Mouse (Mus musculus) megakaryocyte progenitor cell, adult 5-6 weeks (primary cell): ENCODE data around the gene Rae1. TPM values are rescaled to one million over a fixed set of nuclear protein-coding genes. Genes with fewer than 3 reads are reported as not detected.

Experiments used
- ATAC-seq: replicated peaks from 2 replicates; pipeline ENCODE4 v1.8.0; 2016; ENCODE audit warnings: mild to moderate bottlenecking, moderate TSS enrichment, inconsistent platforms; ENCODE audit not compliant: poor library complexity
- total RNA-seq, 2 experiments: library from RNA; stranded (forward) in 1 of 2; stranded (reverse) in 1 of 2; fragments of 157-497, 149-512 nt in 1 of 2; fragments of 200-1000 nt in 1 of 2; gene quantifications; 2 replicates each; pipeline versions ENCODE4 v1.2.3 to v1.2.4; 2015 to 2017

The Rae1 gene
- total RNA-seq (2015) (121 and 128 TPM in 2 replicates), total RNA-seq (2017) (72.9 and 76.3 TPM in 2 replicates)

DNA sequence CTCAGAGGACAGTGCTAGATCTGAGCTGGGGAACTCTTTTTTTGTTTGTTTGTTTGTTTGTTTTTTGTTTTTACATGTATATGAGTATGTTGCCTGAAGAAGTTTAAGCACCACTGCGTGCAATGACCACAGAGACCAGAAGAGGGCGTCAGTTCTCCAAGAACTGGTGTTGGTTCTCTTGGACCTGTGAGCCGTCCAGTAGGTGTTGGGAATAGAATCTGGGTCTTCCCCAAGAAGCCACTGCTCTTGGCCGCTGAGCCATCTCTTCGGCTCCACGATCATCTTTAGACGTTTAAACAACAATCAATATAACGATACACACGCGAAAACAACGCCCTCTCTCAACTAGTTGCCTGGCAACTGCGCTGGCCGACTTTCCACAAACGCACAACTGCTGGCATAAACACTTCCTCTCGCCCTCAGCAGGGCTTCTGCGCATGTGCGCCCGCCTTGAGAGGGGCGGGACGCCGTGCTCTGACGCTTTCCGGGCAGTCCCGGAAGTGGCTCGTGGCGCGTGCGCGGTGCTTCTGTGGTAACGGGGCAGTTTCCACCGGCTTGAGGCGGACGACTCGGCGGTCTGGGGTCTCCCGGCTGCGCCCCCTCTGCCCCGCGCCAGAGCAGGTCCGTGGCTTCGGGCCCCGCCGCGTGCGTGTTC lies at the start of gene Rae1:
Gene Rae1, plus strand, starts transcription at position 488 of the 655 bp plus-strand sequence.
- ATAC-seq: peak; percentile 83

DNA sequence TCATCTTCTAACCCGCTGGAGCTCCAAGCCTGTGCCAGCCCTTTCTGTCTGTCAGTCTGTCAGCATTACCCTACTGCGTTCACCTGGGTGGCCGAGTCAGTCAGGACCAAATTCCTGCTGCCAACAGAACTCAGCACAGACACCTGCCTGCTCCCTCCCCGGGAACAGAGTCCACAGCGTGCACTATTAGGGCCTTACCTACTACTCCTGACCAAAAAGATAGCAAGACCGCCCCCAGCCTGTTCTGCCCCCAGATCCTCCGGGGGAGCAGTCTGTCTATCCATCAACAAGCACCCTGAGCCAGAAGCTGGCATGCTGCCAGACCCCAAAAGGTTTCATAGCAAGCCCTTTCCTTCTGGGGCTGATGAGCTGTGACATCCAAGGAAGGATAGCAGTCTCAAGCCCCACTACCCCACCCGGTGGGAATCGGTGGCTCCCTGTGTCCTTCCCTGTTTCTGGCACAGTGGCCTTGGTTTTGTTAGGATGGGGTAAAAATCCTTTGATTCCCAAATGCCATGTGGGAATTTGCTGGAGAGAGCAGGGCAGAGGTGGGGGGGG lies 49.7 kb upstream of the Rae1 start:
- ATAC-seq: no peak

DNA sequence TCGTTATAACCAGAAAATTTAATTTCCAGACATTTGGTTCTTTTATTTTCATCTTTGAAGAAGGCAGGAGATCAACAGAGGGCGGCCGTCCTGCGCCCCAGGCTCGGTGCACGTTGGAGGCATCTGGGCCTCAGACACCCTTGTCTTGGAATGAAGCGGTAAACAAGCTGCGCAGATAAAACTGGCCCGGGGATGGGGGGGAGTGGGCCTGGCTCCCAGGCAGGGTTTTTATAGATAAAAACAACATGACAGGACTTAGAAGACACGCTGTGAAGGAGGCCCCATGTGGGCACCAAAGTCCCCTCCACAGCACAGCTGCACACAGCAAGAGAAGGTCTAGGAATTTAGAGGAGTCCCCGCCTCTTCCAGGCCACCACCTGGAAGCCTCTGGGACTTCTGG lies 49.2 kb upstream of the Rae1 start:
- 0 out of 2 replicates have a peak, but pooled peaks have one; percentile 17 for ATAC-seq

GRCm38 (mm10) chr2:172951976-172952375 lies 47.9 kb upstream of the Rae1 start:
- 0 out of 2 replicates have a peak, but pooled peaks have one; percentile 31 for ATAC-seq

DNA sequence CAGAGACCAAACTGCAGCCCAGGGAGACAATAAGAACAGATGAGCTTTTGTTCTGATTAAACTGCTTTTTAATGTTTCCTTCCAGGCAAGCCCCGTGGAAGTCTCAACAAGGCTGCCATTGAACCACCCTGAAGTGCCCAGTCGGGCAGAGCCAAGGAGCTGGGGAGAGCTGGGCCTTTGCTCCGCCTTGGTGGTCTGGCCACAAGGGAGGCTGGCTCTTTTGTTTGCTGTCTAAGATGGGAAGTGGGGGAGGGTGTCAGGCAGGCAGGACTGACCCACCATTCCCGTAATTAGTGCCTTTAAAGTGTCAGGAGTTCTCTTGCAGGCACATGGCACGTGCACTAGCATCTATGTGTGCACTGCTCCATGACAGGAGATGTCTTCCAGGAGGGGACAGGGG lies 41.3 kb upstream of the Rae1 start:
- ATAC-seq: no peak

DNA sequence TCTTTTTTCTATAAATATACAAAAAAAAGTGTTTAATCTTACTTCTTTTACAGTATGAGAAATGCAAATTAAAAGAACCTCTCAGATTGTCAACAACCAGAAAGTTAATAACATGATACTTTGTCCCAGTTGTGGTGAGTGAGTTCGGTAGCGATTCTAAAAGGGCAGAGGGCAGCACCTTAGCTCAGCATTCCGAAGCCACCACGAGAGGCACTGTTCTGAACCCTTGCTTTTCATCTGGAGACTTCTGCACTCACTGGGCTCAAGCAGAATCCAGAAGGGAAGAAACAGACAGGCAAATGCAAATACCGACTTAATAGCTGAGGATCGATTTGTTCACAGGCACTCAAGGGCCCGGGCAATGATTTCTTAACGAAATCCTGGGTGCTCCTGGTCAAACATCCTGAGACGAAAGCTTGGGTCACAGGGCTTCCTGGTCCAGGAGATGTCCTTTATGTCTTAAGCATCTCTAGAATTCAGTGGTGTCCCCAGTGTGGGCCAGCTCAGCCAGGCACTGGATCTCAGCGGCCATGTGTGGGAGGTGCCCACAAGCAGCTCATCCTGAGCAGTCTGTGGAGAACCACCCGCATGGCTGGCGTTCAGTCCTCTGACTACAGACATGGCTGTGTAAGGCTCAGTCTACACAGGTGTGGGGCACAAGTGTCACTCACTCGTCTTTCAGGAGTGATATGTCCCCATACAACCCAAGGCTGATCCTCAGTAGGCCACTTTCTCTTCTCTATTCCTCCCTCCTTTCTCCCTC lies 40.7 kb upstream of the Rae1 start:
- ATAC-seq: no peak

GRCm38 (mm10) chr2:172960350-172960749 lies 39.6 kb upstream of the Rae1 start:
- no peak for ATAC-seq

- ATAC-seq: no peak
Observed at GRCm38 (mm10) chr2:172961211-172961610, 38.7 kb upstream of the Rae1 start.

DNA sequence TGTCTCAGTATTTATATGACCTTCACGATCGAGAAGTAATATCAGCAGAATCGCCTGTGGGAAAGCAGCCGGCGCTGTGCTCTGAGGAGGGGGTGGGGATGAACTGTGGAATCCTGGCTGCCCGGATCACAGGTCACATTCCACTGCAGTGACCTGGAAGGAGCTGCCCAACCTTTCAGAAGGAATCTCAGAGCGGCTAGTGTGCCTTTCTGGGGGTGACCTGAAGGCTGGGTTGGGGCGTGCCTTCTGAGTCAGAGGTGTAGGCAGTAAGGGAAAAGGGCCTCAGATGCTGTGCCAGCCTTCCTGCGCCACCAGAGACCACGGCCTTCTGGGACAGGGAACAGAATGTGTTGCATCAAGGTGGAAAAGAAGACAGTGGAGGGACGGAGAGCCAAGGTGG lies 34.7 kb upstream of the Rae1 start:
- no peak for ATAC-seq

DNA sequence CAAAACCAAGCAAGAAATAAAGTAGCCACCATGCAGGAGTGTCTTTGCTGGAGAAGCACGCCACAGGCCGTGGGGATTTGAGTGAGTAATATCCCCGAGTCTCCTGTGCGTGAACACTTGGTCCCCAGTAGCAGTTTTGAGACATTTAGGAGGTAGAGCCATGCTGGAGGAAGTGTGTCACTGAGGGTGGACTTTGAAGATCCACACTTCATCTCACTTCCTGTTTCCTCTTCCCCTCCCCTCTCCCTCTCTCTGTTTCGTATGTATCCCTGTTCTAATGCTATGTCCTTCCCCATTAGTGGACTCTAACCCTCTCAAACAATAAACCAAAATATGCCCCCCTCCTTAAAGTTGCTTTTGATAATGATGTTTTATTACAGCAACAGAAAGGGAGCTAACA lies 33.4 kb upstream of the Rae1 start:
- peak; percentile 87 for ATAC-seq

GRCm38 (mm10) chr2:172971865-172972264 lies 28.1 kb upstream of the Rae1 start:
- no peak for ATAC-seq

- ATAC-seq: no peak
Observed at GRCm38 (mm10) chr2:172973806-172974565, 25.9 kb upstream of the Rae1 start.

DNA sequence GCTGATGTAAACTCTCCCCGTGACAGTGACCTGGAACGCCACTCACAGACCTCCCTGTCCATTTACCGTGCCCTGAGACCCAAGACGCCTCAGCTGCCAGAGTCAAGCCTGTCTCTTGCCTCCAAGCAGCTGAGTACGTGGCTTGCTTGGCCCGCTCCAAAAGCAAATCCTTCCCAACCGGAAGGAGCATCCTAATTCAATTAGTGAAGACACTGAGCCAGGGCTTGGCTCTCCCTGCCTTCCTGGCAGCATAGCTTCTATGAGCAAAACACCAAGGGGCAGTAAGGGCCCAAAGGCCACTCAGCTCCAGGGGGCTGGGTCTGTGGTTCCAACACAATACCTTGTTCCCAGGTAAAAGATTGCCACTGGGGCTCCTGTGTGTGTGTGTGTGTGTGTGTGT lies 25.2 kb upstream of the Rae1 start:
- no peak for ATAC-seq

DNA sequence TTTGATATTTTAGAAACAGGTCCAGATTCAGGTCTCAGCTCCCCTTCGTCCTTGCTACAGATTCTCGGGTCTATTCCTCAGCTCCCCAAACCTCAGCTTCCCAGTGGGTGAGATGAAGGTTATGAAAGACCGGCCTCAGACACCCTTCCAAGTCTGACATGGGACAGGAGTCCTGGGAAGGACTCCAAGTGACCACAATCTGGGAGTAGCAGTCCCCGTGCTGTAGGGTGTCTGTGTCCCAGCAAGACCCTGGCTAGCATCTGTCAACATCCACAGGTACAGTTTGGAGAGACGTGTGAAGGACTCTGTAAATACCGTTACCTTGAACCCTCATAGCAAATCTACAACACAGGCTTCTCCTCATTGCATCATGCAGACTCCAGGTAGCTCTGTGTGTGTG lies 24.8 kb upstream of the Rae1 start:
- no peak for ATAC-seq

DNA sequence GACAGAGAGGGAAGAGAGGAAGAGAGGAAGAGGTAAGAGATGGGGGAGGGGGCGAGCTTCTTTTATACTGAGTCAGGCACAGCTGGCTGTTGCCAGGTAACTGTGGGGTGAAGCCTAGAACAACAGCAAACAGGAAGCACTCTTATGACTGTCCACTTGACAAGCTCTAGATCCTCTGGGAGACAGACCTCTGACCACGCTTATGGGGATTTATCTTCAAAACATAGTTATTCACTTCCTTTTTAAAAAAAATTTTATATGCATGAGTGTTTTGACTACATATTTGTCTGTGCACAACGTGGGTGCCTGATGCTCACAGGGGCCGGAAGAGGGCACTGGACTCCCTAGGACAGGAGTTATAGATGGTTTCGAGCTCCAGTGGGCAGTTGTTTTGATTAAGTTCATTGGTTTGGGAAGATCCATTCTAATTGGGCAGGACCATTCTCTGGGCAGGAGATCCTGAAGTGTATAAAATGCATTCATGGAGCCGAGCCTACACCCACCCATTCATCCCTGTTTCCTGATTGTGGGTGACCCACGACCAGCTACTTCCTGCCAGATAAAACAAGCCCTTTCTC lies 23.2 kb upstream of the Rae1 start:
- peak; percentile 38 for ATAC-seq

DNA sequence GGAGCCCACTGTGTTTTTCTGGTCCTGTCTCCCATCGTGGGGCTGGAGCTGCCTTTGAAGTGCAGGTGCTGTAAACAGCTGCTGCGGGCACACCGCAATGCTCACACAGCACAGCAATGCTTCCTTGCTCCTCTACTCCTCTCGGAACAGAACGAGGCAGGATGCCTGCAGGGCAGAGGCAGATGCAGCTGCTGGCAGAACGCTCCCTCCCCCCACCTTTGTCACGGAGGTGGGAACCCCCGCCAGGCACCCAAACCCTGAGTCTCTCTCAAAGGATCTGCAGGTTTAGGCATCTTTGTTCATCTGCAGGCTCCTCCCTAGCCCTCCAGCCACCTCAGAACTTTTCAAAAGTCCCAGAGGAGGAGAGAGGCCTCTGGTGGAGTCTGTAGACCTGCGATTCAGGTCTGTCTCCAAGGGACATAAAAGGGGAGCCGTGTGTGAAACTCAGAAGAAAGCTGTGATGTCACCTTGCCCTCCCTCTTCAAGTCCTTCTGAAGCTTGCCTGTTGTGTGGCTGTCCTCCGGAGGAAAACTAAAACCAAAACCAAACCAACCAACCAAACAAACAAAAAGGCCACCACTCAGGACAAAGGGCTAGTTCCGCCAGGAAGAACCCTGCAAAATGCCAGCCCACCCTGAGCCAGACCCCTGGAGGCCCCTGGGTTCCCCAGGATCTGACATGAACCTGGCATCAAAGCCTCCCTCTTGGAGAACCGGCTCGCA lies 22.3 kb upstream of the Rae1 start, which contains the start of gene Spo11:
Gene Spo11, plus strand, starts transcription at position 292 of the 722 bp plus-strand sequence.
- peak; percentile 58 for ATAC-seq

DNA sequence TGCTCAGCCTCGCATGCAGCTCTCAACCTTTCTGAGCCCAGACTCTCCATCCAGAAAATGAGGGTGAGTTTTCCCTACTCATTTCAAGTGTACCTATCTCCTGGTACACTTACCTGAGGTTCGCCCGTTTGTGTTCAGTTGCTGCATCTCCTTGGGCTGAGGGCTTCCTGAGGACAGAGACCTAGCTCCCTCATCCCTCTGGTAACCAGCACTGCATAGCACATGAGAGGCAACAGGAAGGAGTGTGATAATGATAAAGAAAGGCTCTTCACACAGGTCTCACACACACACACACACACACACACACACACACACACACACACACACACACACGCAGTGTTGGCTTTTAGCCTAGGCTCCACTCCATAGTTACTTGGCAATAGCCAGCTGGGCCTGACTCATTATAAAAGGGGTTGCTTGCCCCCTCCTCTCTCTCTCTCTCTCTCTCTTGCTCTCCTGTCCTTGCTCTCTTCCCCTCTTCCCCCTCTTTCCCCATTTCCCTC lies 21.7 kb upstream of the Rae1 start:
- ATAC-seq: peak; percentile 47

GRCm38 (mm10) chr2:172979666-172980345 lies 20.1 kb upstream of the Rae1 start:
- no peak for ATAC-seq

DNA sequence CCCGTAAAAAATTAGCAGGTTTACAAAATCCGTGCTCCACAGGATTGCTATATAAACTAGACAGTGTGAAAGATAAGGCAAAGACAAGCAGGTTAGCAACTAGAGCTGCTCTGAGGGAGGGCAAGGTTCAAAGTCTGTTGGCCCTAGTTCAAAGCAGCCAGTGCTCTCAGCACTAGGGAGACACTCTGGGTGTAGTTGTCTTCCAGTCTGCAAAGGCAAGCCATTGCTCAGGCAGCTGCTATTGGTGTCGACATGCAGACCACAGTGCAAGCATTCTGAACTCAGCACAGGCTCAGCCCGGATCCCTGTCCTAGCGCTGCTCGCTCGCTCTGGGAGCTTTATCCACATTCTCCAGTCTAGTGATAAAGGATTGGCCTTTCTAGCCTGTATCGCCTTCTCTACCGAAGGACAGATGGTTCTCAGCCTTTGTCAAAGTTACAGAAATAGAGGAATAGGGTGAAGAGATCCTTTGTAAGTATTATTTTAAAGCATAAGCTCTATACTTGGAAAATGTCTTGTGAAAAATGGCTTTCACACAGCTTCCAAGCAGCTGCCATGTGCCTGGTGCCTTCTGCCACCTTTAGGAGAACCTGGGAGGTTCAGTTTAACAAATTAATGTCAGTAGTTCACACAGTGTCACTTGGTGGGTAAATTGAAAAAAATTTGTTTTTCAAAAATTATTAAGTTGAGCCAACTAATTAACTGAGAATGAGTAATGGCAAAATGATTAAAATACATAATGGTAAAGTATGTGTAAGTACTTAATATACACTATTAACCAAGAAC lies 16.9 kb upstream of the Rae1 start:
- ATAC-seq: no peak
